Mouse (Mus musculus) gastrocnemius, adult 18-20 months (tissue): Measurements from ENCODE around the gene Mfrp. TPM values are rescaled to one million over a fixed set of nuclear protein-coding genes. Genes with fewer than 3 reads are reported as not detected.
A peak's percentile ranks its signal among the peaks of the same experiment; 100 is the strongest.

Experiments
- DNase-seq: peaks from one replicate; pipeline ENCODE4 v3.0.0; 2021; ENCODE audit warnings: low spot score
- total RNA-seq, 2 experiments: library from RNA; stranded (reverse); gene quantifications; 2 replicates each; pipeline ENCODE4 v1.2.3; 2021

The Mfrp gene
- total RNA-seq, 2 experiments from 2014 or later = not detected

DNA sequence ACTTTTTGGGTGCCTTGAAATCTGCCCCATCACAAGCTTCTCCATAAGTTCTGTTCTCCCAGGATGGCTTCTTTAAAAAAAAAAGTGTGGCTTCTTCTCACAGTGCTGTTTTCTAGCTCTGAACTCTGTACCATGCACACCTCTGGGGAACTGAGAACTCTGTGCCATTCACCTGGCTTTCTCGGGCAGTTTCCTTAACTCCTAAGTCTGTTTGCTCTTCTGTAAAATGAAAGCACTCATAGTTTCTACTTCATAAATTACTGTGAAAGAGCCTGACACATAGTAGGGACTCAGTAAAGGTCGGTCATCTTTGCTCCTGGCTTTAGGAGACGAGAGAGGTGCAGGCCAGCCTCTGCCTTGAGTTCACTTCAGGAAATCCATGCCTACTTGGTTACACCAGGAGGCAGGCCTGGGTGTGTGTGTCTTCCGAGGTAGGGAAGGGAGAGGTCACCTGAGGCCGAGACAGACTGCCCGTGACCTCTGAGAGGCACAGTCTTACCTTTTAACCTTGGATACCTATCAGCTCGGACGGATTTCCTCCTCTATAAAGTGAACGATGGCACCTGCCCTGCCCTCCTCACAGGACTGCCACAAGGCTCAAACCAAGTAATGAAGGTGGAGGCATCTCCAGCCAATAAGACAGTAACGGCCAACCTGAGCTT lies 23.3 kb upstream of the Mfrp start:
- peak; percentile 40 for DNase-seq

- peak; percentile 95 for DNase-seq
These were observed 22.4 kb upstream of the Mfrp start for GRCm38 (mm10) chr9:44078955-44079756.

DNA sequence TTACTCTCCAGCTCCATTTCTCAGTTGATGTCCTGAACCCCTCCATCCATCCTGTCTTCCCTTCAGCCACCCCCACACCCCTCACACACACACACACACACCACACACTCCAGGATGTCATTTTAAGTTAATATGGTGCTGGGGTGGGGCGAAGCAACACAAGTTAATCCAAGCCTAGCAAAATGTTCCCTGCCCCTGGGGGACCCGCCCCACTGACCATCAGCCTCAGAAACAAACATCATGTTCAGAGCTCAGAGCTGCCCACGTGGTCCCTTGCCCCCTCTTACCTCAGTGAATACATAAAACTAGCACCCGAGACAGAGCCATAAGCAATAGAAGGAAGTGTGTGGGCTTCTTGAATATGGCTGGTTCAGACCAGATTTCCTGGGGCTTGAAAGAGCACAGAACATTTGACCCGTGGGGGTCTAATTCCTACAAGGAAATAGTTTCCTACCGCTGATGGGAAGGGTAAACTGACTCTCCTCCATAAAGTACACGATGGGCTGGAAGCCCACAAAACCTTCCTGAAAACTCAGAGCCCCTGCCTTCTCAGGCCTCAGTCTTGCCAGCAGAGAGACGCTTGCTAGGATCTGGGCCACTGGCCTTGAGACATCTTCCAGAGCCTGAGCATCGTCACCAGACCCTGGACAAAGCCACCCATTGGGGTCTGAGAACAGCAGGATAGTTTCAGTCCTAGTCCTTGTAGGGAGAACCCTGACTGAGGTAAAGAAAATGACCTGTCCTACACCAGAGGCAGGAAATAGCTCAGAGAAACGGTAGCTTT lies 21.3 kb upstream of the Mfrp start:
- DNase-seq = no peak

DNA sequence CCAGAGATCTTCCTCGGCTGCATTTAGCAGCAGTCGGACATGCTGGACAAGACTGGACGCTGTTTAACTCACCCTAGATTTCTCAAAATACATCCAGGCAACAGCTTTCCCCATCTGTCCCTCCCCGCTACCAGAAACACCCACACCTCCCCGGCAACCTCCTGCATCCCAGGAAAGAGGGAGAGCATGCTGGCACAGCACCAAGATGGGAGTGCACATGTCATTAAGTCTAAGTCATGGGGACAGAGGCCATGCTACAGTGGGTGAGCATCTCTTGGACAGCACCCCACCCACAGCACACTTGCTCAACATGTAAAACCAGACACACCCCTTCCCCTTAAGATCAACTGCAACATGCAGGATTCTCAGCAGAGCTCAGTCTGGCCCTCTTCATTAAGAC lies 20.6 kb upstream of the Mfrp start:
- no peak for DNase-seq

DNA sequence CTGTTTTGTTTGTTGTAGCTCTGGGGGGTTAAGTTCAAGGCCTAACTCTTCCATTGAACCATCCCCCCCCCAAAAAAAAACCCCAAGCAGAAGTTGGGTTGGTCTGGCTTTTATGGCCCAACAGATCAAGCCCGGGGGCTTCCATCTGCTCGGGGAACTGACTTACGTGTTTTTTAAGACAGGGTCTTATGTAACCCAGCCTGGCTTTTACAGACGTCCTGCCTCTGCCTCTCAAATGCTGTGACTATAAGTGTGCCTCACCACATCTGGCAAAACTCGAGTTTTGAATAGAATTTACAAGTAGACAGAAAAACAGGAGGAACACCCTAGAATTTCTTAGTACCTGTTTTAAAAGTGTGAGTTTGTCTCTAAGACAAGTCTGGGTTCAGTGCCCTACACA lies 19.9 kb upstream of the Mfrp start:
- no peak for DNase-seq

DNA sequence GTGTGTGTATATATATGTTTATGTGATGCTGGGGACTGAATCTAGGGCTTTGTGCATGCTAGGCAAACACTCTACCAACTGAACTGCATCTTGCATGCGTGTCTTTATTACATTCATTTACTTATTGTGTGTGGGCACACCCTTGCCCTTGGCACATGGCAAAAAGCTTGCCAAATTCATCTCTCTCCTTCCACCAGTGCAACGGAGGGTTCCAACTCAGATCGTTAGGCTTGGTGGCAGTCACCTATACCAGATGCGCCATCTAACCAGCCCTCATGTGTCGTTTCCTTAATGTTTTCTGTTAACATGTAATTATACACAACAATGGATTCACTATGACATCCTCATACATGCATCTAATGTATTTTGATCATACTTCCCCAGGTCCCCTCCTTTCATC lies 19.3 kb upstream of the Mfrp start:
- no peak for DNase-seq

- DNase-seq = peak; percentile 66
These were observed 18.0 kb upstream of the Mfrp start for GRCm38 (mm10) chr9:44083392-44084121.

GRCm38 (mm10) chr9:44084236-44084635 lies 17.3 kb upstream of the Mfrp start:
- DNase-seq = no peak

DNA sequence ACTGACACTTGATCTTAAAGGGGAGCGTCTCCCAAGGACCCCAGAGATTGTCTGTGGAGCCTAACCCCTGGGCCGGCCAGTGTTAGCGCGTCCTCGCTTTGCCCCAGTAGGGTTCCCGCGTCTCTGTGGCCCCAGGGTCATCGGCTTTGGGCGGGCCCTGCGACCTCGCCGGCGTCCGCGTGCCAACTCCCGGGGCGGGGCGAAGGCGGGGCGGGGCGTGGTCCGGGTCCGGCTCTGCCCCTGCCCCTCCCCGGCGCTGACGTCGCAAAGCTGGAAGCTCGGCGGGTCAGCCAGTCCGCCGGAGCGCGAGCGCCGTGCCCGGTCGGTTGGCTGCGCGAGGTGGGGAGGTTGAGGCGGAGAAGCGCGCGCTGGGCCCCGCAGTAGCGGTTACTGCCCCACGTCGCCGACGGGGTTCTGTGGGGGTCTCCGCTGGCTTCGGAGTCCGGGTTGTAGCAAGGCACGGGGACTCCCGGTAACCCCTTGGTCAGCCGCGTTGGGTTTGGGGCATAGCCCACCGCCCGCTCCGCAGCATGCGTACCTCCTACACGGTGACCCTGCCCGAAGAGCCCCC lies 16.8 kb upstream of the Mfrp start:
- DNase-seq = peak; percentile 96

DNA sequence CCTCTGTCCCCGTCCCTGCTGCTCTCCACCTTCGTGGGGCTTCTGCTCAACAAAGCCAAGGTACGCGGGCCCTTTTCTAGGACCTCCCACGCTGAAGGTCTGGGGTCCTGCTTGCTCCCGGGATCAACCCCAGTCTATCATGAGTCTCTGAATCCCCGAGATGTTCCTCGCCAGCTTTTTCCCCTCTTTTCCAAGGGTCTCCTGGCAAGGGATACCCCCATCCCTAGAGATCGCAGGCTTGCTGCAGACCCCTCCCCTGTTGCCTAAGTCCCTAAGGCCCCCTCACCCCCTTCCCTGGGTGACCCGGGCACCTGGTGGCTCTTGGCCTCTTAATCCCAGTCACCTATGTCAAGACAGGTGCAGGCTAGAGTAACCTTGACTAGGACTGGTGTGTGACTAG lies 16.3 kb upstream of the Mfrp start:
- no peak for DNase-seq

- peak; percentile 84 for DNase-seq
These were observed 15.5 kb upstream of the Mfrp start for GRCm38 (mm10) chr9:44085741-44086665.

DNA sequence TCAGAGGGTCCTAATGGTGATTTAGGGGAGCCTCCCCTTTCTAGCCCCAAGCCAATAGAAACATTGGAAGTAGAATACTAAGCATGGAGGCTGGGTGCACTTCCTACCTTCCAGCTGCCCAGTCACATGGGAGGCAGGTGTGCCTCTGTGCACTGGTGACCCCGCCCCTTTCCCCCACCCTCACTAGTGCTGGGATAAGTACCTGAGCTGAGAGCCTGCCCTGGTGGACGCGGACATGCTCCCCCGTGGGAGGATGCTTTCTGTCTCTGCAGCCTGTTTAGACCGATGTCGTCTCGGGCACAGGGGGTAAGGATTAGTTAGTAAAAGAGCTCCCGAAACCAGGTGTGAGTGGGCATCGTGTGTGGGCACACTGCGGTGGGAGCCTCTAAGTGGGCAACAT lies 14.6 kb upstream of the Mfrp start:
- no peak for DNase-seq

GRCm38 (mm10) chr9:44087761-44088455 lies 13.6 kb upstream of the Mfrp start:
- peak; percentile 83 for DNase-seq

GRCm38 (mm10) chr9:44088877-44089608 lies 12.5 kb upstream of the Mfrp start:
- DNase-seq = no peak

DNA sequence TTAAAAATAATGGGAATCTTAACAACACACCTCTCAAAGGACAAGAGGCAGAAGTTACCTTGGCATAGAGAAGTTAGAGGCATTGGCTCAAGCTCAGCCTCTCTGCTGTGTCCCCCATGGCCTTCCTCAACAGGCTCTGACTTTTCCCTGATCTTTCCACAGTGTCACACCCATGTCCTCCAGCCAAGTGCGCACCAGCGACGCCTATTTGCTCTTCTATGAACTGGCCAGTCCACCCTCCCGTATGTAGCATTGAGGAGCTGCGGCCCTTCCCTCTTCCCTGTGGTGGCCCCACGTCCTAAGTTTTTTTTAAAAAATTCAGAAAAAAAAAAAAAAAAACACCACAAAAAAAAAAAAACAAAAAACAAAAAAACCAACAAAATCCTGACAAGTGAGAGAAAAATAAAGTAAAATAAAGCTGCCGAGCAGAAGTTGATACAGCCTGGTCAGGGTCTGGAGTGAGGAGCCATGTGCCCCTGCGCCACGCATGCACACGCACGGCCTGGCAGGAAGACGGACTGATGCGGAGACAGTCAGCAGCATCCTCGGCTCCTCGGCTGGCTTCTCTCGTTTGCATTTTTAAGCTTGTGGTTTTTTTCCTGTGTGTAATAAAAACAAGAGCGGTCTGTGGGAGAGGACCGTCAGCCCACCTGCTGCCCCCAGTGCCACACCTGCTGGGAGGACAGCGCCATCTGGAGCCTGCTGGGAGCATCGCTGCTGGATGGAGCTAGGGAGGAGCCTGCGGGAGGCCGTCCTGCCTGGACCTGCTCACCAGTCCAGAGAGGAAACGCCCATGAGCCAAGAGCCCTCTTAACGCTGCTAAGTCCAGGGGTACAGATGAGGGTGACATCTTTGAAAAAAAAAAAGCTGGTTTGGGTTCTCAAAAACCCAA lies 7.7 kb upstream of the Mfrp start:
- peak; percentile 87 for DNase-seq

GRCm38 (mm10) chr9:44094737-44095136 lies 6.8 kb upstream of the Mfrp start:
- DNase-seq = no peak

DNA sequence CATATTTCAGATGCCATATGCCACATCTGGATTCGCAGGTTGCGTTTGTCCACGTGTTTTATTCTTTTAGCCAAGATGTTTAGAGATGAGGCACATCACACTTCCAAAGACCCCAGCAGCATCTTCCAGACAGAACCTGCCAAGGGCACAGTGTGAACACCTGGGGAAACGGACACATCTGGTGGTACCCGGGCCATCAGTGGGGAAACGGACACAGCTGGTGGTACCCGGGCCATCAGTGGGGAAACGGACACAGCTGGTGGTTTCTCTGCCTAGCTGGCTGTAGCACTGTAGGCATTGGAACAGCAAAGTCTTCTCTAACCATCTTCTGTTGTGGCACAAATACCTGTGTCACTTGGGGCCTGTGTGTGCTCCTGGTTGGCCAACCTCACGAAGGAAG lies 5.7 kb upstream of the Mfrp start:
- DNase-seq = no peak

DNA sequence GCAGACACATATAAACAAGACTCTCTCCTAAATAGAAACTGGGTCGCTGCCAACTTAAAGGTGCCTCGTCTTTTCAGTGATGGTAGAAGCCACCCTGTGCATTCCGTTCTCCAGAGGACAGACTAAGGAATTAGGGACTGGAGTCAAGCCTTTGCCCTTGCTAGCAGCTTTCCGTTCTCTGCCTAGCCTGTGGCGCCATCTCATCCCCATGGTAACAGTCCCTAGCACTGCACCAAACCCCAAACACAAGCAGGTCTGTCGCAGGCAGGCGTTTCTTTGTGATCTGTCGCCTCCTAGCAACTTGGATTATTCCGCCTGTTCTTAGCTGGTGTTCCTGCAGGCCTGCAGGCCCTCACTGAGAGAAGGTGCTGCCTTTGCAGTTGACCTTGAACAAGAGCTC lies 5.0 kb upstream of the Mfrp start:
- DNase-seq = no peak
